In genomic region chr11:98371556-98372240, GRCm38 (mm10) we compare ENCODE assay signal across 8 mouse cellular contexts. TPM values are rescaled to one million over a fixed set of nuclear protein-coding genes. Genes with fewer than 3 reads are reported as not detected.
DNase-seq lines count a peak whose midpoint lies in the region; ATAC-seq lines count a peak whose summit lies in the region.

No protein-coding gene starts in this region.

- no peaks in the 10 kb centered on the region for H3K9me3 ChIP-seq in heart, embryonic 16.5 days (replicated peaks; ENCODE audit: control insufficient read depth, low read length)
- no peaks in the 10 kb centered on the region for H3K9me3 ChIP-seq in forebrain, embryonic 12.5 days
- no peaks in the 10 kb centered on the region for H3K9me3 ChIP-seq in midbrain, embryonic 14.5 days (ENCODE audit: control insufficient read depth, low read length)

- no peak for DNase-seq in heart, postnatal 14 days
- DNase-seq in brain, adult 2 months (ENCODE audit: low read depth, low spot score) = peak; percentile 52
- DNase-seq in midbrain, embryonic 14.5 days = peak; percentile 66
- no peak for DNase-seq in kidney, adult 8-10 months
- no peak for DNase-seq in lung, postnatal 10 days
- no peak for DNase-seq in natural killer cell, adult 2 months (ENCODE audit: low spot score in 2 of 2)

- H3K4me3 ChIP-seq in heart, embryonic 16.5 days (ENCODE audit: low read length) = no peak overlapping the region
- H3K4me3 ChIP-seq in forebrain, embryonic 12.5 days (replicated peaks) = peak overlapping the region; percentile 19; the same call in 1 of the 2 replicates
- H3K4me3 ChIP-seq in midbrain, embryonic 14.5 days (replicated peaks; ENCODE audit: low read depth, low read length) = no peak overlapping the region

- ATAC-seq in heart, embryonic 16.5 days (replicated peaks; ENCODE audit: extremely low read depth, insufficient read depth, low FRiP score) = no peak
- ATAC-seq in forebrain, embryonic 12.5 days (ENCODE audit: low FRiP score) = peak; percentile 74
- peak; percentile 63 for ATAC-seq in midbrain, embryonic 14.5 days (ENCODE audit: low FRiP score, low TSS enrichment)

- 55% methylated on average over 10 of the region's 10 CpGs for WGBS in heart, embryonic 16.5 days
- 26% methylated on average over 10 of the region's 10 CpGs for WGBS in forebrain, embryonic 12.5 days
- WGBS in midbrain, embryonic 14.5 days = 15% methylated on average over 10 of the region's 10 CpGs

- intact Hi-C loops in heart, postnatal 14 days (cut with DNase I) = loop anchor here (2.0 kb wide), 2 partner anchors 17 to 29 kb away; no protein-coding TSS in a partner anchor

- no peaks in the 10 kb centered on the region for H3K27me3 ChIP-seq in heart, embryonic 16.5 days (ENCODE audit: control insufficient read depth, insufficient read depth, low read length)
- no peaks in the 10 kb centered on the region for H3K27me3 ChIP-seq in forebrain, embryonic 12.5 days
- H3K27me3 ChIP-seq in midbrain, embryonic 14.5 days (ENCODE audit: control insufficient read depth, insufficient read depth, low read length) = no peaks in the 10 kb centered on the region

- H3K4me1 ChIP-seq in heart, embryonic 16.5 days (ENCODE audit: control insufficient read depth, insufficient read depth, low read length) = peaks cover 63% of the 10 kb centered on the region
- peaks cover 24% of the 10 kb centered on the region for H3K4me1 ChIP-seq in forebrain, embryonic 12.5 days
- H3K4me1 ChIP-seq in midbrain, embryonic 14.5 days (ENCODE audit: control insufficient read depth, insufficient read depth, low read length) = peaks cover 14% of the 10 kb centered on the region

- H3K27ac ChIP-seq in heart, embryonic 16.5 days (ENCODE audit: low read length) = 0 out of 2 replicates have a peak overlapping the region, but pooled peaks have one; percentile 16
- peak overlapping the region; percentile 80 for H3K27ac ChIP-seq in forebrain, embryonic 12.5 days
- peak overlapping the region; percentile 46 for H3K27ac ChIP-seq in midbrain, embryonic 14.5 days (replicated peaks; ENCODE audit: low read depth, low read length)

- H3K4me2 ChIP-seq in heart, embryonic 16.5 days (ENCODE audit: low read depth, low read length) = no peak overlapping the region
- H3K4me2 ChIP-seq in forebrain, embryonic 12.5 days = peak overlapping the region; percentile 38
- H3K4me2 ChIP-seq in midbrain, embryonic 14.5 days (ENCODE audit: low read length) = peak overlapping the region; percentile 25

- peak overlapping the region; percentile 24; the same call in 1 of the 2 replicates for H3K9ac ChIP-seq in heart, embryonic 16.5 days (ENCODE audit: low read length)
- peak overlapping the region; percentile 44 for H3K9ac ChIP-seq in forebrain, embryonic 12.5 days
- H3K9ac ChIP-seq in midbrain, embryonic 14.5 days (replicated peaks; ENCODE audit: low read length) = 0 out of 2 replicates have a peak overlapping the region, but pooled peaks have one; percentile 12

- H3K36me3 ChIP-seq in heart, embryonic 16.5 days (ENCODE audit: control insufficient read depth, insufficient read depth) = peaks cover 8% of the 10 kb centered on the region; the same call in 1 of the 2 replicates
- peaks cover 28% of the 10 kb centered on the region for H3K36me3 ChIP-seq in forebrain, embryonic 12.5 days (replicated peaks)
- H3K36me3 ChIP-seq in midbrain, embryonic 14.5 days (ENCODE audit: control insufficient read depth, insufficient read depth, low read length) = peaks cover 21% of the 10 kb centered on the region

RNA-seq across cellular contexts. Expression of gene Tcap, which starts 11.9 kb away (rescaled TPM):
- polyA plus RNA-seq in heart, embryonic 16.5 days (2015; fragmentation: Nextera tagmentation; extraction: Ambion mirVana) = 175 TPM in 2 replicates
- 100 to 1,000 TPM; 841 to 967 TPM for total RNA-seq in heart, postnatal 14 days (2021)
- 0.20 and 0.36 TPM in 2 replicates for polyA plus RNA-seq in forebrain, embryonic 12.5 days (2016; fragmentation: Nextera tagmentation; extraction: Ambion mirVana)
- polyA plus RNA-seq in midbrain, embryonic 14.5 days (2014; fragmentation: Nextera tagmentation; extraction: Ambion mirVana) = 0.31 TPM in 1 of 2 replicates, not detected in the other

RNA-seq across cellular contexts. Expression of gene Stard3, which starts 13.5 kb away (rescaled TPM):
- polyA plus RNA-seq in heart, embryonic 16.5 days (2015; fragmentation: Nextera tagmentation; extraction: Ambion mirVana) = 43.0 and 43.2 TPM in 2 replicates
- total RNA-seq in heart, postnatal 14 days (2021) = 10 to 100 TPM; 21.7 to 23.3 TPM
- 42.0 and 42.5 TPM in 2 replicates for polyA plus RNA-seq in forebrain, embryonic 12.5 days (2016; fragmentation: Nextera tagmentation; extraction: Ambion mirVana)
- 34.5 and 36.0 TPM in 2 replicates for polyA plus RNA-seq in midbrain, embryonic 14.5 days (2014; fragmentation: Nextera tagmentation; extraction: Ambion mirVana)

RNA-seq across cellular contexts. Expression of gene Pnmt, which starts 14.6 kb away (rescaled TPM):
- 0.37 and 0.39 TPM in 2 replicates for polyA plus RNA-seq in heart, embryonic 16.5 days (2015; fragmentation: Nextera tagmentation; extraction: Ambion mirVana)
- under 1 TPM; 0.41 to 0.61 TPM for total RNA-seq in heart, postnatal 14 days (2021)
- polyA plus RNA-seq in forebrain, embryonic 12.5 days (2016; fragmentation: Nextera tagmentation; extraction: Ambion mirVana) = 0.17 TPM in 1 of 2 replicates, not detected in the other
- 0.62 and 1.1 TPM in 2 replicates for polyA plus RNA-seq in midbrain, embryonic 14.5 days (2014; fragmentation: Nextera tagmentation; extraction: Ambion mirVana)

RNA-seq across cellular contexts. Expression of gene Ppp1r1b, which starts 23.5 kb away (rescaled TPM):
- polyA plus RNA-seq in heart, embryonic 16.5 days (2015; fragmentation: Nextera tagmentation; extraction: Ambion mirVana) = 74.0 and 75.8 TPM in 2 replicates
- total RNA-seq in heart, postnatal 14 days (2021) = 1 to 10 TPM; 1.8 to 3.0 TPM
- polyA plus RNA-seq in forebrain, embryonic 12.5 days (2016; fragmentation: Nextera tagmentation; extraction: Ambion mirVana) = 3.0 and 3.1 TPM in 2 replicates
- polyA plus RNA-seq in midbrain, embryonic 14.5 days (2014; fragmentation: Nextera tagmentation; extraction: Ambion mirVana) = 0.95 and 1.2 TPM in 2 replicates

RNA-seq across cellular contexts. Expression of gene Pgap3, which starts 28.6 kb away (rescaled TPM):
- polyA plus RNA-seq in heart, embryonic 16.5 days (2015; fragmentation: Nextera tagmentation; extraction: Ambion mirVana) = 18.0 and 19.0 TPM in 2 replicates
- total RNA-seq in heart, postnatal 14 days (2021) = 10 to 100 TPM; 11.7 to 11.9 TPM
- polyA plus RNA-seq in forebrain, embryonic 12.5 days (2016; fragmentation: Nextera tagmentation; extraction: Ambion mirVana) = 7.7 and 8.3 TPM in 2 replicates
- polyA plus RNA-seq in midbrain, embryonic 14.5 days (2014; fragmentation: Nextera tagmentation; extraction: Ambion mirVana) = 6.4 and 6.9 TPM in 2 replicates

Comparison
In these comparisons a context has a peak if more than half of its experiments do, and no peak if none do; other contexts are left out.
1. H3K27ac ChIP-seq: peak in every context shown above with its lines; median percentile 80 in forebrain, embryonic 12.5 days; 46 in midbrain, embryonic 14.5 days; 16 in heart, embryonic 16.5 days.
2. DNase-seq: peak in brain, adult 2 months (single experiment) and midbrain, embryonic 14.5 days (single experiment); none in heart, postnatal 14 days (0 of 2), kidney, adult 8-10 months (0 of 2), lung, postnatal 10 days (single experiment) and natural killer cell, adult 2 months (0 of 2).
3. RNA of gene Tcap, which starts 11.9 kb away (polyA plus RNA-seq): 175 TPM in heart, embryonic 16.5 days; 0.20 to 0.36 TPM in forebrain, embryonic 12.5 days and 0.31 TPM in midbrain, embryonic 14.5 days; every median in the first group is over 100 times any median in the second.
4. Peak in every context shown above with its lines, with median percentiles within 50 percentile points of each other: H3K9ac ChIP-seq.